Mouse (Mus musculus): ENCODE measurements around the gene Actg1. TPM values are rescaled to one million over a fixed set of nuclear protein-coding genes. Genes with fewer than 3 reads are reported as not detected.
"Not testable (repeated sequence)": the region's sequence is repeated elsewhere in the genome, so short reads cannot be mapped to it uniquely, and the experiment has no call there.

The Actg1 gene
- polyA plus RNA-seq, 1 experiment from 2014 or later: 4,299 TPM

GRCm38 (mm10) chr11:120355277-120356039 lies 7.1 kb upstream of the Actg1 start:
- Histone ChIP-seq H3K27ac (ENCODE audit: low read length) (no peak overlapping the region), H3K9me3 (replicated peaks; ENCODE audit: control insufficient read depth, low read length, poor library complexity, severe bottlenecking) (no peaks in the 10 kb centered on the region), H3K4me2 (ENCODE audit: low read length) (no peak overlapping the region), H3K4me3 (ENCODE audit: low read depth, low read length) (no peak overlapping the region), H3K27me3 (ENCODE audit: control insufficient read depth, insufficient read depth, low read depth, low read length) (no peaks in the 10 kb centered on the region), H3K36me3 (ENCODE audit: control insufficient read depth, insufficient read depth, low read length) (no peaks in the 10 kb centered on the region), H3K4me1 (ENCODE audit: control insufficient read depth, insufficient read depth, low read length) (peaks cover 43% of the 10 kb centered on the region), H3K9ac (ENCODE audit: low read depth, low read length) (no peak overlapping the region)
- no peak for ATAC-seq
- WGBS: 85% methylated on average over 5 of the region's 5 CpGs

- no peak overlapping the region for H3K9ac ChIP-seq (ENCODE audit: low read depth, low read length)
- no peak for ATAC-seq
- no peaks in the 10 kb centered on the region for H3K27me3 ChIP-seq (ENCODE audit: control insufficient read depth, insufficient read depth, low read depth, low read length)
- H3K4me2 ChIP-seq (ENCODE audit: low read length): no peak overlapping the region
- H3K36me3 ChIP-seq (ENCODE audit: control insufficient read depth, insufficient read depth, low read length): no peaks in the 10 kb centered on the region
- H3K4me1 ChIP-seq (ENCODE audit: control insufficient read depth, insufficient read depth, low read length): peaks cover 37% of the 10 kb centered on the region
- WGBS: 90% methylated on average over 17 of the region's 17 CpGs
- H3K27ac ChIP-seq (ENCODE audit: low read length): no peak overlapping the region
- H3K9me3 ChIP-seq (replicated peaks; ENCODE audit: control insufficient read depth, low read length, poor library complexity, severe bottlenecking): no peaks in the 10 kb centered on the region
- no peak overlapping the region for H3K4me3 ChIP-seq (ENCODE audit: low read depth, low read length)
Measured at GRCm38 (mm10) chr11:120354304-120355276, 6.2 kb upstream of the Actg1 start.

DNA sequence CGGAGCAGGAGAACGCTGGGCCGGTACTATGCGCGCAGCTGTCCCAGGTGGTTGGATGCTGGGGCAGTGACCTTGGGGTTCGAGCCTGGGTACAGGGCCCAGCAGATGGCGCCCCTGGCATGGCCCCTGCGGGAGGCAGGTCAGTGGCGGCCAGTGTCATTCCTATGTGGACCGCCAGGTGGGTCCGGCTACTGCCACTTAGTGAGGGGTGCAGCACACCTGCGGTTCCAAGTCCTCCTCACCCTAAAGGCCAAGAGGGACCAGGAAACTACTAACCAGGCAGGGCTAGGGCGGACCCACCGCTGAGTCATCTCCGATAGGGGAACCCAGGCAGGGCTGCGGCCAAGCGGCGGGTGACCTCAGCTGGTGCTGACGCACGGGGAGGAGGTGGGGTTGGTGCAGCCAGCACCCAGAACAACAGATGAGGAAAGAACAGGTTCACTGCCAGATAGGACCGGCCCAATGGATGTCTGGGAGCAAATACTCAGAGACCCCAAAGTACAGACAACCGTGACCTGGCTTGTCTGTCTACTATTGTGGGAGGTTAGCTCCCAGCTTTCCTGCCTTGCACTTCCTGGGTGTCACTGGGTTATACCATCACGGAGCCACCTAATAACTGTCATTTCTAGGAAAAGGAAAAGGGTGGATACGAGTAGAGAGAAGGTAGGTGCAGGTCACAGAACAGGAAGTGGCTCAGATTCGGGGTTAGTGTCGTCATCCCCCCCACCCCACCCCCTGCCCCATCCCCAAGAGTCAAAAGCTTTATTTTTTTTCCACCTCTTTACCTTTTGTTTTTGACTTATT lies 5.4 kb upstream of the Actg1 start:
- H3K9ac ChIP-seq (ENCODE audit: low read depth, low read length): no peak overlapping the region
- no peak overlapping the region for H3K27ac ChIP-seq (ENCODE audit: low read length)

DNA sequence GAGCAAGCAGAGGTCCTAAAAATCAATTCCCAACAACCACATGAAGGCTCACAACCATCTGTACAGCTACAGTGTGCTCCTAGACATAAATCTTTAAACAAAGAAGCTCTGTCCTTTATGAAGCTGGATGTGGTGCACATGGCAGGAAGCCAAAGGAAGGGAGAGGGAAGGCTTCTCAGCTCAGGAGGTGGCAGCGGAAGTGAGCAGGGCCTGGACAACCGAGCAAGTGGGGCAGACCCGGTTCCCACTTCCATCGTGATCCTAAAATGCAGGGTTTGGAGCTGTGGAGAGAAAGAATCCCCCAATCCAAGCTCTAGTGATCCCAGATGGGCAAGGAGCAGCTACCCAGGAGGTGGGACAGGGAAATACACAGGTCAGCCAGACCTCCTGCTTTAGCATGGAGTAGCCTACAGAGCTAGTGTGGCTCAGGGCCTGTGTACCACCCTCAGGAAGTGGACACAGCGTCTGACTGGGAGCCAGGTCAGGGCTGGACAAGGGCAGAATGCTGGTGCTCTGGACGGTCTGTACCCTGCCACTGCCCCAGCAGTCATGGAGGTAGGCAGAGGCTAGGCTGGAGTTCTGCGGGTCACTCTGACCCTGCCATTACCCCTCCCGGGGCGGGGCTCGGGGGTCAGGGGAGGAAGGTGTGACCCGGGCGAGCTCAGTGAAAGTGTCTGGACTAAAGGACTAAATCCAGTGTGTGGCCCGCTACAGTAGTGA lies 4.4 kb upstream of the Actg1 start:
- Histone ChIP-seq H3K9me3 (replicated peaks; ENCODE audit: control insufficient read depth, low read length, poor library complexity, severe bottlenecking) (no peaks in the 10 kb centered on the region), H3K9ac (ENCODE audit: low read depth, low read length) (peak overlapping the region; percentile 46; the same call in 1 of the 2 replicates)

More for the DNA sequence above, 5.4 kb upstream of the Actg1 start:
- 25% methylated on average over 26 of the region's 26 CpGs for WGBS
- Histone ChIP-seq H3K4me3 (ENCODE audit: low read depth, low read length) (no peak overlapping the region), H3K4me2 (ENCODE audit: low read length) (no peak overlapping the region), H3K9me3 (replicated peaks; ENCODE audit: control insufficient read depth, low read length, poor library complexity, severe bottlenecking) (no peaks in the 10 kb centered on the region), H3K27me3 (ENCODE audit: control insufficient read depth, insufficient read depth, low read depth, low read length) (no peaks in the 10 kb centered on the region), H3K36me3 (ENCODE audit: control insufficient read depth, insufficient read depth, low read length) (no peaks in the 10 kb centered on the region), H3K4me1 (ENCODE audit: control insufficient read depth, insufficient read depth, low read length) (peaks cover 35% of the 10 kb centered on the region)
- ATAC-seq: no peak

DNA sequence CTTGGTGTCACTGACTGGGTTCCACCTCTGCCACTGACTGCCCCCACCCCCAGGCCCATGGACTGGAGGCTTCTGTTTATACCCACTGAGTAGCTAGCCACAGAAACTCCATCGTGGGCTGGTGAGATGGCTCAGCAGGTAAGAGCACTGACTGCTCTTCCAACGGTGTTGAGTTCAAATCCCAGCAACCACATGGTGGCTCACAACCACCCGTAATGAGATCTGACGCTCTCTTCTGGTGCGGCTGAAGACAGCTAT lies 3.7 kb upstream of the Actg1 start:
- not testable (repeated sequence) for ATAC-seq; H3K4me3 ChIP-seq (ENCODE audit: low read depth, low read length); H3K27me3 ChIP-seq (ENCODE audit: control insufficient read depth, insufficient read depth, low read depth, low read length); H3K9ac ChIP-seq (ENCODE audit: low read depth, low read length); H3K36me3 ChIP-seq (ENCODE audit: control insufficient read depth, insufficient read depth, low read length); H3K9me3 ChIP-seq (replicated peaks; ENCODE audit: control insufficient read depth, low read length, poor library complexity, severe bottlenecking); H3K4me2 ChIP-seq (ENCODE audit: low read length)
- H3K4me1 ChIP-seq (ENCODE audit: control insufficient read depth, insufficient read depth, low read length): peaks cover 21% of the 10 kb centered on the region
- H3K27ac ChIP-seq (ENCODE audit: low read length): peak overlapping the region; percentile 100; the same call in 1 of the 2 replicates
- WGBS: 95% methylated on average over 5 of the region's 5 CpGs

More for the DNA sequence above, 4.4 kb upstream of the Actg1 start:
- Histone ChIP-seq H3K4me1 (ENCODE audit: control insufficient read depth, insufficient read depth, low read length) (peaks cover 25% of the 10 kb centered on the region), H3K27me3 (ENCODE audit: control insufficient read depth, insufficient read depth, low read depth, low read length) (no peaks in the 10 kb centered on the region), H3K36me3 (ENCODE audit: control insufficient read depth, insufficient read depth, low read length) (no peaks in the 10 kb centered on the region), H3K27ac (ENCODE audit: low read length) (peak overlapping the region; percentile 61), H3K4me3 (ENCODE audit: low read depth, low read length) (no peak overlapping the region), H3K4me2 (ENCODE audit: low read length) (no peak overlapping the region)
- no peak for ATAC-seq
- 71% methylated on average over 13 of the region's 13 CpGs for WGBS

GRCm38 (mm10) chr11:120351250-120352092 lies 3.1 kb upstream of the Actg1 start:
- peak overlapping the region; percentile 97 for H3K9ac ChIP-seq (ENCODE audit: low read depth, low read length)
- no peak overlapping the region for H3K4me3 ChIP-seq (ENCODE audit: low read depth, low read length)
- WGBS: 94% methylated on average over 10 of the region's 10 CpGs
- ATAC-seq: no peak
- H3K4me2 ChIP-seq (ENCODE audit: low read length): peak overlapping the region; percentile 87
- peak overlapping the region; percentile 100 for H3K27ac ChIP-seq (ENCODE audit: low read length)
- no peaks in the 10 kb centered on the region for H3K9me3 ChIP-seq (replicated peaks; ENCODE audit: control insufficient read depth, low read length, poor library complexity, severe bottlenecking)
- H3K4me1 ChIP-seq (ENCODE audit: control insufficient read depth, insufficient read depth, low read length): peaks cover 21% of the 10 kb centered on the region
- no peaks in the 10 kb centered on the region for H3K27me3 ChIP-seq (ENCODE audit: control insufficient read depth, insufficient read depth, low read depth, low read length)
- H3K36me3 ChIP-seq (ENCODE audit: control insufficient read depth, insufficient read depth, low read length): peaks cover under 1% of the 10 kb centered on the region; the same call in 1 of the 2 replicates

DNA sequence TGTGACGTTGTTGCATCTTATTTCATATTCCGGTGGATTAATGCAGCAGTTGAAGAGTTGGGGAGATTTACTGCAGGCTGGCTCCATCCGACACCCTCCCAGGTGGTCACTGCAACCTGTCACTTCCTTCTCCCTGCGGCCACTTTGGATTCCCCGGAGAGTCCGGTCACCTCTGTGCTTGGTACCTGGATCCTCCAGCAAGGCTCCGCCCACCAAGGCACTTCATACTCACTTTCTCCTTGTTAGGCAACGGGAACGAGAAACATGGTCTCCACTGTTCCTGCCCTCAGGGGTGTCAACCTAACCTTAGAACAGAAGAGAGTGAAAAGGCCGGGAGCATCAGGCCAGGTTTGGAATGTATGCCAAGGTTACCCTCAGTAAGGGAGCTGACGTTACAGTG lies 2.4 kb upstream of the Actg1 start:
- Histone ChIP-seq H3K4me2 (ENCODE audit: low read length) (peak overlapping the region; percentile 87), H3K27ac (ENCODE audit: low read length) (peak overlapping the region; percentile 100), H3K36me3 (ENCODE audit: control insufficient read depth, insufficient read depth, low read length) (peaks cover 3% of the 10 kb centered on the region; the same call in 1 of the 2 replicates), H3K4me1 (ENCODE audit: control insufficient read depth, insufficient read depth, low read length) (peaks cover 21% of the 10 kb centered on the region), H3K9me3 (replicated peaks; ENCODE audit: control insufficient read depth, low read length, poor library complexity, severe bottlenecking) (no peaks in the 10 kb centered on the region), H3K4me3 (ENCODE audit: low read depth, low read length) (peak overlapping the region; percentile 73), H3K27me3 (ENCODE audit: control insufficient read depth, insufficient read depth, low read depth, low read length) (no peaks in the 10 kb centered on the region), H3K9ac (ENCODE audit: low read depth, low read length) (peak overlapping the region; percentile 97)
- ATAC-seq: no peak
- WGBS: 16% methylated on average over 11 of the region's 11 CpGs
